Mouse (Mus musculus) small intestine, adult 2 months (tissue): Measurements from ENCODE around the gene Pik3r6.

Source experiments
- CTCF ChIP-seq: fragments of 200-500 bp; IDR thresholded peaks from 2 replicates; pipeline ENCODE4 v1.5.1; 2012; ENCODE audit warnings: low read depth, mild to moderate bottlenecking, control low read depth, inconsistent platforms, low read length, moderate library complexity, mixed read lengths; ENCODE audit not compliant: insufficient replicate concordance, insufficient read length; ENCODE audit errors: extremely low read depth
- POLR2A ChIP-seq: fragments of 200-500 bp; IDR thresholded peaks from 2 replicates; pipeline ENCODE4 v1.6.1; 2012; ENCODE audit warnings: low read depth, mild to moderate bottlenecking, control low read depth, inconsistent platforms, low read length, moderate library complexity

GRCm38 (mm10) chr11:68498517-68498916 is 4.3 kb upstream of the Pik3r6 start:
- no peak for TF ChIP-seq POLR2A
- no peak for TF ChIP-seq CTCF
